Mouse (Mus musculus): ENCODE data around the gene Hs3st3b1. TPM values are rescaled to one million over a fixed set of nuclear protein-coding genes. Genes with fewer than 3 reads are reported as not detected.

Hs3st3b1 gene
- polyA plus RNA-seq, 1 experiment, result 9.6 TPM

DNA sequence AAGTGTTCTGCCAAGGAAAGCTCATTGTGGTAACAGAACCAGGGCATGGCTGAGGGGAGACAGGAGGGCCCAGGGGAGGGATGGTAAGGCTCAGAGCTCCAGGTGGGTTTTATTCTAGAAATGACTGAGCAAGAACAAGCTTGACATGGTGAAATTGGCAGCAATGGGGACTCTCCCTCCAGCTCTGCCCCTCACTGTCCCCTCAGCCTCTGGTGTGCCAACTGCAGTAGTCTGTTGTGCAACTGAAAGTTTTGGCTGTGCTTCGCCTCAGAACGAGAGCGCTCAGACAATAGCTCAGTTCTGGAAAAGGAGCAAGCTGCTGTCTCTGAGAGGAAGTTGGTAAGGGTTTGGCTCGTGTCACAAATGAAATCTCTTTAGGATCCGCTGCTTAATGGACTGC lies 43.3 kb upstream of the Hs3st3b1 start:
- Histone ChIP-seq H3K27ac (ENCODE audit: insufficient read depth, low read length) (peak overlapping the region; percentile 12; the same call in 1 of the 2 replicates), H3K4me1 (ENCODE audit: control insufficient read depth, insufficient read depth, insufficient read length) (no peaks in the 10 kb centered on the region), H3K36me3 (ENCODE audit: control insufficient read depth, insufficient read depth, low read length) (peaks cover 6% of the 10 kb centered on the region), H3K27me3 (ENCODE audit: control insufficient read depth, insufficient read depth, low read length) (no peaks in the 10 kb centered on the region), H3K4me3 (ENCODE audit: extremely low read depth, insufficient read depth, insufficient read length) (no peak overlapping the region)
- TF ChIP-seq CTCF (IDR thresholded peaks at IDR 0.05; ENCODE audit: extremely low read depth, insufficient read depth, insufficient read length, insufficient replicate concordance) (no peak), POLR2A (IDR thresholded peaks at IDR 0.05; ENCODE audit: low read depth, low read length) (no peak)
- 64% methylated on average over 5 of the region's 5 CpGs for WGBS
- DNase-seq (ENCODE audit: low read depth in 1 of 2, low spot score in 2 of 2), result no peak

DNA sequence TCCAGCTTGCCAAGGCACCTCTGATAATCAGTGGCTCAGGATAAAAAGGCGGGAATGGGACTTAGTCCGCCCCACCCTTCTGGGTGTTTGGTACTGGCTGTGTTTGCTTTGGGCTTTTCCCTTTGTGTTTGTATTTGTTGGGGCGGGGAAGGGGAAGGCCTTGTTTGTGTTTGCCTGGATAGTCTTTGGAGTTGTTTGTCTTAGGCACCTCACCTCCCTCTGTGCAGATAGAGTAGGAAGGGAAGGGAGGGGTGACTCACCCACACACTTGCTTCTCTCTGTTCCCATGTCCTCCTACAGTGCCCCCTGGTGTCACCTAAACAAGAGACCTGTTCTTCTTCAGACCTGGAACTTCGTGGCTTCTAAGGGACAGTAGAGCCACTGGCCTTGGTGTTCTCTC lies 35.1 kb upstream of the Hs3st3b1 start:
- Histone ChIP-seq H3K4me1 (ENCODE audit: control insufficient read depth, insufficient read depth, insufficient read length) (no peaks in the 10 kb centered on the region), H3K36me3 (ENCODE audit: control insufficient read depth, insufficient read depth, low read length) (no peaks in the 10 kb centered on the region), H3K4me3 (ENCODE audit: extremely low read depth, insufficient read depth, insufficient read length) (no peak overlapping the region), H3K27me3 (ENCODE audit: control insufficient read depth, insufficient read depth, low read length) (no peaks in the 10 kb centered on the region), H3K27ac (ENCODE audit: insufficient read depth, low read length) (no peak overlapping the region)
- TF ChIP-seq POLR2A (IDR thresholded peaks at IDR 0.05; ENCODE audit: low read depth, low read length), result no peak
- TF ChIP-seq CTCF (IDR thresholded peaks at IDR 0.05; ENCODE audit: extremely low read depth, insufficient read depth, insufficient read length, insufficient replicate concordance), result no peak
- WGBS, result 70% methylated on average over 4 of the region's 4 CpGs
- peak; percentile 17 to 44 for DNase-seq (ENCODE audit: low read depth in 1 of 2, low spot score in 2 of 2)

DNA sequence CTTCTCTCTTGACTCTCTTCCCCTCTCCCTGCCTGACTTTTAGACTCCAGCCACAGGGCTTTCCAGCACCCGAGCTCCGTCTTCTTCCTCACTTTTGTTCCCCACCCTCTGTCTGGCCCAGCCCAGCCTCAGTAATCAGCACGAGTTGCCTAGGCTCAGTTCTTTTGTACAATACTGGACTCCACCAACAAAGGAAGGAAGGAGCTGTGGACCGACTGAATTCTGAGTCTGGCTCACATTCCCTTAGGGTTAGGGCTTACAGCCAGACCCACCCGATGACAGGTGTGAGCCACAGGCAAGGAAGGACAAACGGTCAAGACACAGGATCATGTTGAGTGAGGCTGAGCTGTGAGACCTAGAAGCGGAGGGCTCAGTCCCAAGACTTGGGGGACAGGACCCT lies 34.7 kb upstream of the Hs3st3b1 start:
- 60% methylated on average over 7 of the region's 7 CpGs for WGBS
- DNase-seq (ENCODE audit: low read depth in 1 of 2, low spot score in 2 of 2), result no peak
- Histone ChIP-seq H3K36me3 (ENCODE audit: control insufficient read depth, insufficient read depth, low read length) (no peaks in the 10 kb centered on the region), H3K4me1 (ENCODE audit: control insufficient read depth, insufficient read depth, insufficient read length) (no peaks in the 10 kb centered on the region), H3K4me3 (ENCODE audit: extremely low read depth, insufficient read depth, insufficient read length) (no peak overlapping the region), H3K27me3 (ENCODE audit: control insufficient read depth, insufficient read depth, low read length) (no peaks in the 10 kb centered on the region), H3K27ac (ENCODE audit: insufficient read depth, low read length) (no peak overlapping the region)
- no peak for TF ChIP-seq CTCF (IDR thresholded peaks at IDR 0.05; ENCODE audit: extremely low read depth, insufficient read depth, insufficient read length, insufficient replicate concordance)
- TF ChIP-seq POLR2A (IDR thresholded peaks at IDR 0.05; ENCODE audit: low read depth, low read length), result no peak

DNA sequence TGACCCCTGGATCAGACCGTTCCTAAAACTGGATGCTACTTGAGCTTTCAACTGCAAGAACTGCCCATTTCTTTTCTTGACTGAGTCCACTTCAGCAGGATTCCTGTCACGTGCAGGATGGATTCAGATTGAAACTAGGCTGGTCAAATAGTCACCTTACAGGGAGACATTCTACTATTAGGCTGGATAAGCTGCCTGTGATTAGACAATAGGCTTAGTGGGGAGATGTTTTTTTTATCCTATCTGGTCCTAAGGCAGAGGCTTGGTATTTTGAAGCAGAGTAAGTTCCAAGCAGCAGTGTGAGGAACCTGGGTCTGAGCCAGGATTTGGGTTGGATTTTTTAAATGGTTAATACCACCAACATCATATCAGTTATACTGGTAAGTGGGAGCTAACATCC lies 31.8 kb upstream of the Hs3st3b1 start:
- Histone ChIP-seq H3K27me3 (ENCODE audit: control insufficient read depth, insufficient read depth, low read length) (no peaks in the 10 kb centered on the region), H3K4me3 (ENCODE audit: extremely low read depth, insufficient read depth, insufficient read length) (no peak overlapping the region), H3K27ac (ENCODE audit: insufficient read depth, low read length) (no peak overlapping the region), H3K4me1 (ENCODE audit: control insufficient read depth, insufficient read depth, insufficient read length) (no peaks in the 10 kb centered on the region), H3K36me3 (ENCODE audit: control insufficient read depth, insufficient read depth, low read length) (no peaks in the 10 kb centered on the region)
- DNase-seq (ENCODE audit: low read depth in 1 of 2, low spot score in 2 of 2), result no peak
- TF ChIP-seq POLR2A (IDR thresholded peaks at IDR 0.05; ENCODE audit: low read depth, low read length), result no peak
- TF ChIP-seq CTCF (IDR thresholded peaks at IDR 0.05; ENCODE audit: extremely low read depth, insufficient read depth, insufficient read length, insufficient replicate concordance), result no peak
- 89% methylated on average over 2 of the region's 2 CpGs for WGBS

DNA sequence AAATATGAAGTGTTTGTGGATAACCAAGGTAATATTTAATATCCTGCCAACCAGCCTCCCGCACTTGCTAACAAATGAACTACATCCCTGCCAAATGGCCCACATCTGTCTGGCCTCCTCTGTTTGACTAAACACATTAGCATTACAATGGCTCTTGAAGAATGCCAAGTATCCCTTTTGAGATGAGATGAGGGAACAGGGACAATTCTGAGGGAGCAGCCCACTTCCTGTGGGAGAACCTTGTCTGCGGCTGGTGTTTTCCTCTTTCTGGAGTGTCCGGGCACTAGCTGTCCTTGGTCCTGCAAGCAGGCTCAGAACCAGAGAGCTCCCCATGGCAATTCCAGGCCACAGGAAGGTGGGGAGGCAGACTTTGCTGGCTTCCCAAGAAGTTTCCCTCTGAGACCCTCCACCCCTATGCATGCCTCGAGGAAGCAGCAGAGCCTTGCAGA lies 30.7 kb upstream of the Hs3st3b1 start:
- DNase-seq (ENCODE audit: low read depth in 1 of 2, low spot score in 2 of 2), result no peak
- no peak for TF ChIP-seq POLR2A (IDR thresholded peaks at IDR 0.05; ENCODE audit: low read depth, low read length)
- no peaks in the 10 kb centered on the region for H3K4me1 ChIP-seq (ENCODE audit: control insufficient read depth, insufficient read depth, insufficient read length)
- H3K27ac ChIP-seq (ENCODE audit: insufficient read depth, low read length), result no peak overlapping the region
- H3K4me3 ChIP-seq (ENCODE audit: extremely low read depth, insufficient read depth, insufficient read length), result no peak overlapping the region
- H3K36me3 ChIP-seq (ENCODE audit: control insufficient read depth, insufficient read depth, low read length), result no peaks in the 10 kb centered on the region
- no peaks in the 10 kb centered on the region for H3K27me3 ChIP-seq (ENCODE audit: control insufficient read depth, insufficient read depth, low read length)
- WGBS, result 85% methylated on average over 4 of the region's 4 CpGs

DNA sequence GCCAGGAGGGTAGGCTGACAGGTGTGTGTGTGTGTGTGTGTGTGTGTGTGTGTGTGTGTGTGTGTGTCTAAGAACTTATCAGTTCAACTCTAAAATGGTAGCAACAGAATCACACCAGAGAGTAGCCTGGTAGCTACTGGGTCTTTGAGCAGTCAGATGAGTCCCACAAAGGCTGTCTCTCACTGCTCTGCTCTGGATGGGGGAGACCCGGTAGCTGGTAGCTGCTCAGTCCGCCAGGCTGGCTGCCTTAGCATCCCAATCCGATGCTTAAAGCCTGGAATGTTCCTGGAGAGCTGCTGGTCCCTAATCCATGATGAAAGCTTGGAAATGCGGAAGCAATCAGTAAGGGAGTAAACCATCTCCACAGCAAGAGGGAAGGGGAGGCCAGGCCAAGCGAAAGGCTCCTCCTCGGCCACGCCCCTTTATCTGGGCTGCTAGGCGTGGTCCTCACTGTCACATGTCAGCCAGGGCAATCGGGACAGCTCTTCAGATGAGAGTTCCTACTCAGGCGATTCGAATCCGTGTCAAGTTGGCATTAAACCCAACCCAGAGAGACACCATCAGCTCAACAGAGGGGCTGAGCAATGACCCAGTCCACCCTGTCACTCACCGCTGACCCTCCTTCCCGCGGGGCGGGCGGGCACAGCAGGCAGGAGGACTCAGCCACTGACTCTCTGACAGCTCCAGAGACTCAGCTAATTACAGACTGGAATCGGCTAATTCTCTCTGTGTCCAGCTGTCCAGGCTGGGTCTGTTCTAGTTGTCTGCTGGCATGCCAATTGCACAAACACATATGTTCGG lies 29.9 kb upstream of the Hs3st3b1 start:
- no peak overlapping the region for H3K27ac ChIP-seq (ENCODE audit: insufficient read depth, low read length)
- 34% methylated on average over 19 of the region's 19 CpGs for WGBS
- no peaks in the 10 kb centered on the region for H3K4me1 ChIP-seq (ENCODE audit: control insufficient read depth, insufficient read depth, insufficient read length)
- peak in 1 of 2 experiments; percentile 18 for DNase-seq (ENCODE audit: low read depth in 1 of 2, low spot score in 2 of 2)
- H3K27me3 ChIP-seq (ENCODE audit: control insufficient read depth, insufficient read depth, low read length), result no peaks in the 10 kb centered on the region
- H3K36me3 ChIP-seq (ENCODE audit: control insufficient read depth, insufficient read depth, low read length), result no peaks in the 10 kb centered on the region
- no peak for TF ChIP-seq CTCF (IDR thresholded peaks at IDR 0.05; ENCODE audit: extremely low read depth, insufficient read depth, insufficient read length, insufficient replicate concordance)
- TF ChIP-seq POLR2A (IDR thresholded peaks at IDR 0.05; ENCODE audit: low read depth, low read length), result no peak
- no peak overlapping the region; the same call in 1 of the 2 replicates for H3K4me3 ChIP-seq (ENCODE audit: extremely low read depth, insufficient read depth, insufficient read length)

DNA sequence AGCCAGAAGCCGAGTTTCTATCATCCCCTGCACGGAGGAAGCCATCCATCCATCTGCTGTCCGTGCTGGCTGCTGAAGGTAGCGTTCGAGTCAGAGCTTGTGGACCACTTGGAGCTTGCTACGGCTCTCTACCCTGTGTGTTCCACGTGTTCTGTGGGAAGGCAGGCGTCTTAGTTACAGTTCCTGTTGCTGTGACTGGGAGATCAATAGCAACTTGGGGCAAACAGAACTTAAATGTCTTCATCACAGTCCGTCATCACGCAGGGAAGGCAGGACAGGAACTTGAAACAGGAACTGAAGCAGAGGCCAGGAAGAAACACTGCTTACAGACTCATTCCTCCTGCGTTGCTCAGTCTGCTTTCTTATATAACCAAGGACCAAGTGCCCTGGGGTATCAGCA lies 26.3 kb upstream of the Hs3st3b1 start:
- no peaks in the 10 kb centered on the region for H3K27me3 ChIP-seq (ENCODE audit: control insufficient read depth, insufficient read depth, low read length)
- H3K4me3 ChIP-seq (ENCODE audit: extremely low read depth, insufficient read depth, insufficient read length), result no peak overlapping the region
- H3K4me1 ChIP-seq (ENCODE audit: control insufficient read depth, insufficient read depth, insufficient read length), result no peaks in the 10 kb centered on the region
- TF ChIP-seq CTCF (IDR thresholded peaks at IDR 0.05; ENCODE audit: extremely low read depth, insufficient read depth, insufficient read length, insufficient replicate concordance), result no peak
- WGBS, result 74% methylated on average over 11 of the region's 11 CpGs
- no peak overlapping the region for H3K27ac ChIP-seq (ENCODE audit: insufficient read depth, low read length)
- no peaks in the 10 kb centered on the region for H3K36me3 ChIP-seq (ENCODE audit: control insufficient read depth, insufficient read depth, low read length)
- DNase-seq (ENCODE audit: low read depth in 1 of 2, low spot score in 2 of 2), result no peak

Data from spleen, adult 2 months (tissue).